Mouse (Mus musculus): Measurements from ENCODE around the gene Rpl9-ps1. TPM values are rescaled to one million over a fixed set of nuclear protein-coding genes. Genes with fewer than 3 reads are reported as not detected.

Gene Rpl9-ps1
- polyA plus RNA-seq, 1 experiment from 2014 or later: not detected

GRCm38 (mm10) chr11:83654606-83655005, 9.2 kb upstream of the Rpl9-ps1 start:
- WGBS (ENCODE audit: insufficient replicate concordance): 73% methylated on average over 8 of the region's 8 CpGs

GRCm38 (mm10) chr11:83649305-83649841, 4.0 kb upstream of the Rpl9-ps1 start, which contains the start of gene Ccl3:
TSS of gene Ccl3 (minus strand) at chr11:83649355.
- H3K4me3 ChIP-seq (ENCODE audit: low read depth, low read length): no peak within 1 kb of the TSS
- no peak within 1 kb of the TSS for H3K9ac ChIP-seq (ENCODE audit: low read depth, low read length)
- no peaks in the 10 kb centered on the region for H3K36me3 ChIP-seq (ENCODE audit: control insufficient read depth, insufficient read depth, low read length)
- H3K4me1 ChIP-seq (ENCODE audit: control insufficient read depth, insufficient read depth, low read length): no peaks in the 10 kb centered on the region
- H3K27me3 ChIP-seq (ENCODE audit: control insufficient read depth, insufficient read depth, low read length): no peaks in the 10 kb centered on the region
- H3K4me2 ChIP-seq: no peak within 1 kb of the TSS
- WGBS (ENCODE audit: insufficient replicate concordance): 67% methylated on average over 8 of the region's 8 CpGs
- H3K27ac ChIP-seq (ENCODE audit: low read depth, low read length): no peak within 1 kb of the TSS
- no peak for ATAC-seq (replicated peaks; ENCODE audit: insufficient number of reproducible peaks, low FRiP score, low TSS enrichment)
- H3K9me3 ChIP-seq (replicated peaks; ENCODE audit: control insufficient read depth, low read length): no peaks in the 10 kb centered on the region

More at GRCm38 (mm10) chr11:83654606-83655005, 9.2 kb upstream of the Rpl9-ps1 start:
- H3K9me3 ChIP-seq (replicated peaks; ENCODE audit: control insufficient read depth, low read length): no peaks in the 10 kb centered on the region
- no peak overlapping the region for H3K9ac ChIP-seq (ENCODE audit: low read depth, low read length)
- no peak for ATAC-seq (replicated peaks; ENCODE audit: insufficient number of reproducible peaks, low FRiP score, low TSS enrichment)
- no peaks in the 10 kb centered on the region for H3K27me3 ChIP-seq (ENCODE audit: control insufficient read depth, insufficient read depth, low read length)
- H3K36me3 ChIP-seq (ENCODE audit: control insufficient read depth, insufficient read depth, low read length): no peaks in the 10 kb centered on the region
- no peaks in the 10 kb centered on the region for H3K4me1 ChIP-seq (ENCODE audit: control insufficient read depth, insufficient read depth, low read length)
- no peak overlapping the region for H3K4me2 ChIP-seq
- no peak overlapping the region for H3K27ac ChIP-seq (ENCODE audit: low read depth, low read length)
- no peak overlapping the region for H3K4me3 ChIP-seq (ENCODE audit: low read depth, low read length)

- Histone ChIP-seq H3K27me3 (ENCODE audit: control insufficient read depth, insufficient read depth, low read length) (no peaks in the 10 kb centered on the region), H3K4me2 (no peak overlapping the region), H3K9me3 (replicated peaks; ENCODE audit: control insufficient read depth, low read length) (no peaks in the 10 kb centered on the region), H3K4me1 (ENCODE audit: control insufficient read depth, insufficient read depth, low read length) (no peaks in the 10 kb centered on the region), H3K36me3 (ENCODE audit: control insufficient read depth, insufficient read depth, low read length) (no peaks in the 10 kb centered on the region), H3K4me3 (ENCODE audit: low read depth, low read length) (no peak overlapping the region), H3K27ac (ENCODE audit: low read depth, low read length) (no peak overlapping the region), H3K9ac (ENCODE audit: low read depth, low read length) (no peak overlapping the region)
- no peak for ATAC-seq (replicated peaks; ENCODE audit: insufficient number of reproducible peaks, low FRiP score, low TSS enrichment)
- 89% methylated on average over 6 of the region's 6 CpGs for WGBS (ENCODE audit: insufficient replicate concordance)
Measured at GRCm38 (mm10) chr11:83646356-83647149, 1.1 kb upstream of the Rpl9-ps1 start.

- H3K9ac ChIP-seq (ENCODE audit: low read depth, low read length): no peak overlapping the region
- H3K4me3 ChIP-seq (ENCODE audit: low read depth, low read length): no peak overlapping the region
- H3K36me3 ChIP-seq (ENCODE audit: control insufficient read depth, insufficient read depth, low read length): no peaks in the 10 kb centered on the region
- no peak for ATAC-seq (replicated peaks; ENCODE audit: insufficient number of reproducible peaks, low FRiP score, low TSS enrichment)
- WGBS (ENCODE audit: insufficient replicate concordance): 62% methylated on average over 2 of the region's 2 CpGs
- H3K27ac ChIP-seq (ENCODE audit: low read depth, low read length): no peak overlapping the region
- no peaks in the 10 kb centered on the region for H3K9me3 ChIP-seq (replicated peaks; ENCODE audit: control insufficient read depth, low read length)
- H3K4me2 ChIP-seq: no peak overlapping the region
- H3K4me1 ChIP-seq (ENCODE audit: control insufficient read depth, insufficient read depth, low read length): no peaks in the 10 kb centered on the region
- H3K27me3 ChIP-seq (ENCODE audit: control insufficient read depth, insufficient read depth, low read length): no peaks in the 10 kb centered on the region
Measured at GRCm38 (mm10) chr11:83641216-83641615, 4.2 kb downstream of the Rpl9-ps1 start.

- Histone ChIP-seq H3K9me3 (replicated peaks; ENCODE audit: control insufficient read depth, low read length) (no peaks in the 10 kb centered on the region), H3K4me3 (ENCODE audit: low read depth, low read length) (no peak overlapping the region), H3K4me2 (no peak overlapping the region), H3K4me1 (ENCODE audit: control insufficient read depth, insufficient read depth, low read length) (no peaks in the 10 kb centered on the region), H3K27ac (ENCODE audit: low read depth, low read length) (no peak overlapping the region), H3K27me3 (ENCODE audit: control insufficient read depth, insufficient read depth, low read length) (no peaks in the 10 kb centered on the region), H3K9ac (ENCODE audit: low read depth, low read length) (no peak overlapping the region), H3K36me3 (ENCODE audit: control insufficient read depth, insufficient read depth, low read length) (no peaks in the 10 kb centered on the region)
- ATAC-seq (replicated peaks; ENCODE audit: insufficient number of reproducible peaks, low FRiP score, low TSS enrichment): no peak
- WGBS (ENCODE audit: insufficient replicate concordance): 68% methylated on average over 5 of the region's 5 CpGs
Measured at GRCm38 (mm10) chr11:83640141-83640540, 5.3 kb downstream of the Rpl9-ps1 start.

- Histone ChIP-seq H3K9ac (ENCODE audit: low read depth, low read length) (no peak overlapping the region), H3K4me2 (no peak overlapping the region), H3K27me3 (ENCODE audit: control insufficient read depth, insufficient read depth, low read length) (no peaks in the 10 kb centered on the region), H3K9me3 (replicated peaks; ENCODE audit: control insufficient read depth, low read length) (no peaks in the 10 kb centered on the region), H3K4me3 (ENCODE audit: low read depth, low read length) (no peak overlapping the region), H3K36me3 (ENCODE audit: control insufficient read depth, insufficient read depth, low read length) (no peaks in the 10 kb centered on the region), H3K27ac (ENCODE audit: low read depth, low read length) (no peak overlapping the region), H3K4me1 (ENCODE audit: control insufficient read depth, insufficient read depth, low read length) (no peaks in the 10 kb centered on the region)
- ATAC-seq (replicated peaks; ENCODE audit: insufficient number of reproducible peaks, low FRiP score, low TSS enrichment): no peak
- 40% methylated on average over 3 of the region's 3 CpGs for WGBS (ENCODE audit: insufficient replicate concordance)
Measured at GRCm38 (mm10) chr11:83639533-83639932, 5.9 kb downstream of the Rpl9-ps1 start.

DNA sequence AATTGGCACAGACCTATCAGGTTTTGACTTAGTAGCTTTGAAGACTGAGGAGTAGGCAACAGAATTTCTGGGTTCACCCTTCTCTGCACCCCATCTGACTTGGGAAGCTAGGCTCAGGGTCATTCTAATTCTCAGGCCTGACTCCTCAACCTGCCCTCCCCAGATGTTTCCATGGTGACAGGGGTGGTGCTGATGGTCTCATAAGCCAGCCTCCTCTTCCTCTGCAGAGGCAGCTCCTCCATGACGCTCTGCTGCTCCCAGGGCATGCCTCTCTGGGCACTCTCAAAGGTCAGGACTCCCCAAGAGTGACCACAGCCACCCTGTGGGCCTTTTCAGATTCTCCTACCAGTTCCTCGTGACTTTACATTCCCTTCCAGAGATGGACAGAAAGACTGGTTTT, 6.5 kb downstream of the Rpl9-ps1 start:
- Histone ChIP-seq H3K36me3 (ENCODE audit: control insufficient read depth, insufficient read depth, low read length) (no peaks in the 10 kb centered on the region), H3K4me1 (ENCODE audit: control insufficient read depth, insufficient read depth, low read length) (no peaks in the 10 kb centered on the region), H3K4me2 (no peak overlapping the region), H3K4me3 (ENCODE audit: low read depth, low read length) (no peak overlapping the region), H3K27me3 (ENCODE audit: control insufficient read depth, insufficient read depth, low read length) (no peaks in the 10 kb centered on the region), H3K9ac (ENCODE audit: low read depth, low read length) (no peak overlapping the region), H3K27ac (ENCODE audit: low read depth, low read length) (no peak overlapping the region), H3K9me3 (replicated peaks; ENCODE audit: control insufficient read depth, low read length) (no peaks in the 10 kb centered on the region)
- no peak for ATAC-seq (replicated peaks; ENCODE audit: insufficient number of reproducible peaks, low FRiP score, low TSS enrichment)
- WGBS (ENCODE audit: insufficient replicate concordance): 50% methylated on average over 2 of the region's 2 CpGs

- H3K27ac ChIP-seq (ENCODE audit: low read depth, low read length): no peak overlapping the region
- H3K9ac ChIP-seq (ENCODE audit: low read depth, low read length): no peak overlapping the region
- no peak overlapping the region for H3K4me2 ChIP-seq
- no peaks in the 10 kb centered on the region for H3K9me3 ChIP-seq (replicated peaks; ENCODE audit: control insufficient read depth, low read length)
- WGBS (ENCODE audit: insufficient replicate concordance): 46% methylated on average over 1 of the region's 1 CpGs
- no peaks in the 10 kb centered on the region for H3K36me3 ChIP-seq (ENCODE audit: control insufficient read depth, insufficient read depth, low read length)
- H3K4me3 ChIP-seq (ENCODE audit: low read depth, low read length): no peak overlapping the region
- H3K27me3 ChIP-seq (ENCODE audit: control insufficient read depth, insufficient read depth, low read length): no peaks in the 10 kb centered on the region
- H3K4me1 ChIP-seq (ENCODE audit: control insufficient read depth, insufficient read depth, low read length): no peaks in the 10 kb centered on the region
- ATAC-seq (replicated peaks; ENCODE audit: insufficient number of reproducible peaks, low FRiP score, low TSS enrichment): no peak
Measured at GRCm38 (mm10) chr11:83636742-83637235, 8.6 kb downstream of the Rpl9-ps1 start.
